Mouse (Mus musculus): ENCODE measurements around the gene Hivep3. TPM values are rescaled to one million over a fixed set of nuclear protein-coding genes. Genes with fewer than 3 reads are reported as not detected.
A peak's percentile ranks its signal among the peaks of the same experiment; 100 is the strongest.

Gene Hivep3
- polyA plus RNA-seq, 1 experiment from 2014 or later, result 16.0 TPM

GRCm38 (mm10) chr4:119721531-119721930, 12.1 kb upstream of the Hivep3 start:
- Histone ChIP-seq H3K27ac (ENCODE audit: low read depth, low read length) (no peak overlapping the region; the same call in 1 of the 2 replicates), H3K9ac (ENCODE audit: low read depth, low read length) (no peak overlapping the region), H3K4me2 (ENCODE audit: low read length) (no peak overlapping the region), H3K27me3 (replicated peaks; ENCODE audit: control insufficient read depth, insufficient read depth, low read length) (no peaks in the 10 kb centered on the region), H3K36me3 (ENCODE audit: control insufficient read depth, insufficient read depth, low read length) (no peaks in the 10 kb centered on the region), H3K4me3 (ENCODE audit: low read length) (no peak overlapping the region), H3K9me3 (ENCODE audit: control insufficient read depth, low read length) (no peaks in the 10 kb centered on the region), H3K4me1 (ENCODE audit: control insufficient read depth, insufficient read depth, low read depth, low read length) (no peaks in the 10 kb centered on the region)
- 74% methylated on average over 3 of the region's 3 CpGs for WGBS
- ATAC-seq, result no peak

- H3K27me3 ChIP-seq (replicated peaks; ENCODE audit: control insufficient read depth, insufficient read depth, low read length), result no peaks in the 10 kb centered on the region
- no peak for ATAC-seq
- 78% methylated on average over 5 of the region's 5 CpGs for WGBS
These were observed 7.5 kb upstream of the Hivep3 start for GRCm38 (mm10) chr4:119726074-119726473.

GRCm38 (mm10) chr4:119727871-119728270, 5.7 kb upstream of the Hivep3 start:
- Histone ChIP-seq H3K27ac (ENCODE audit: low read depth, low read length) (no peak overlapping the region), H3K4me3 (ENCODE audit: low read length) (no peak overlapping the region), H3K4me2 (ENCODE audit: low read length) (no peak overlapping the region), H3K9me3 (ENCODE audit: control insufficient read depth, low read length) (no peaks in the 10 kb centered on the region), H3K9ac (ENCODE audit: low read depth, low read length) (no peak overlapping the region), H3K27me3 (replicated peaks; ENCODE audit: control insufficient read depth, insufficient read depth, low read length) (no peaks in the 10 kb centered on the region), H3K36me3 (ENCODE audit: control insufficient read depth, insufficient read depth, low read length) (no peaks in the 10 kb centered on the region), H3K4me1 (ENCODE audit: control insufficient read depth, insufficient read depth, low read depth, low read length) (0 out of 2 replicates have a peak, but pooled peaks cover under 1% of the 10 kb centered on the region)
- ATAC-seq, result no peak
- 86% methylated on average over 2 of the region's 2 CpGs for WGBS

More at GRCm38 (mm10) chr4:119726074-119726473, 7.5 kb upstream of the Hivep3 start:
- no peaks in the 10 kb centered on the region for H3K36me3 ChIP-seq (ENCODE audit: control insufficient read depth, insufficient read depth, low read length)
- no peak overlapping the region for H3K4me3 ChIP-seq (ENCODE audit: low read length)
- no peak overlapping the region for H3K4me2 ChIP-seq (ENCODE audit: low read length)
- no peaks in the 10 kb centered on the region for H3K4me1 ChIP-seq (ENCODE audit: control insufficient read depth, insufficient read depth, low read depth, low read length)
- no peak overlapping the region for H3K9ac ChIP-seq (ENCODE audit: low read depth, low read length)
- no peaks in the 10 kb centered on the region for H3K9me3 ChIP-seq (ENCODE audit: control insufficient read depth, low read length)
- no peak overlapping the region for H3K27ac ChIP-seq (ENCODE audit: low read depth, low read length)

- Histone ChIP-seq H3K27me3 (replicated peaks; ENCODE audit: control insufficient read depth, insufficient read depth, low read length) (no peaks in the 10 kb centered on the region; the same call in 1 of the 2 replicates), H3K36me3 (ENCODE audit: control insufficient read depth, insufficient read depth, low read length) (no peaks in the 10 kb centered on the region), H3K9ac (ENCODE audit: low read depth, low read length) (peak overlapping the region; percentile 83), H3K4me3 (ENCODE audit: low read length) (peak overlapping the region; percentile 84), H3K27ac (ENCODE audit: low read depth, low read length) (peak overlapping the region; percentile 82), H3K4me1 (ENCODE audit: control insufficient read depth, insufficient read depth, low read depth, low read length) (peaks cover 4% of the 10 kb centered on the region; the same call in 1 of the 2 replicates), H3K9me3 (ENCODE audit: control insufficient read depth, low read length) (no peaks in the 10 kb centered on the region), H3K4me2 (ENCODE audit: low read length) (peak overlapping the region; percentile 93)
- WGBS, result under 1% methylated on average over 36 of the region's 44 CpGs
- ATAC-seq, result no peak
These were observed 358 bp downstream of the Hivep3 start for GRCm38 (mm10) chr4:119733942-119734341.

- Histone ChIP-seq H3K36me3 (ENCODE audit: control insufficient read depth, insufficient read depth, low read length) (no peaks in the 10 kb centered on the region), H3K9me3 (ENCODE audit: control insufficient read depth, low read length) (no peaks in the 10 kb centered on the region), H3K27me3 (replicated peaks; ENCODE audit: control insufficient read depth, insufficient read depth, low read length) (no peaks in the 10 kb centered on the region; the same call in 1 of the 2 replicates), H3K4me3 (ENCODE audit: low read length) (peak overlapping the region; percentile 84), H3K4me2 (ENCODE audit: low read length) (peak overlapping the region; percentile 93), H3K9ac (ENCODE audit: low read depth, low read length) (peak overlapping the region; percentile 83), H3K27ac (ENCODE audit: low read depth, low read length) (no peak overlapping the region), H3K4me1 (ENCODE audit: control insufficient read depth, insufficient read depth, low read depth, low read length) (peaks cover 4% of the 10 kb centered on the region; the same call in 1 of the 2 replicates)
- WGBS, result 21% methylated on average over 4 of the region's 4 CpGs
- no peak for ATAC-seq
These were observed 768 bp downstream of the Hivep3 start for GRCm38 (mm10) chr4:119734352-119734751.

GRCm38 (mm10) chr4:119738641-119739040, 5.1 kb downstream of the Hivep3 start:
- no peaks in the 10 kb centered on the region for H3K4me1 ChIP-seq (ENCODE audit: control insufficient read depth, insufficient read depth, low read depth, low read length)
- WGBS, result 71% methylated on average over 4 of the region's 4 CpGs
- H3K4me3 ChIP-seq (ENCODE audit: low read length), result no peak overlapping the region
- ATAC-seq, result no peak
- H3K36me3 ChIP-seq (ENCODE audit: control insufficient read depth, insufficient read depth, low read length), result no peaks in the 10 kb centered on the region
- H3K4me2 ChIP-seq (ENCODE audit: low read length), result no peak overlapping the region
- H3K9me3 ChIP-seq (ENCODE audit: control insufficient read depth, low read length), result no peaks in the 10 kb centered on the region
- no peaks in the 10 kb centered on the region; the same call in 1 of the 2 replicates for H3K27me3 ChIP-seq (replicated peaks; ENCODE audit: control insufficient read depth, insufficient read depth, low read length)
- H3K9ac ChIP-seq (ENCODE audit: low read depth, low read length), result no peak overlapping the region
- H3K27ac ChIP-seq (ENCODE audit: low read depth, low read length), result no peak overlapping the region

- Histone ChIP-seq H3K9ac (ENCODE audit: low read depth, low read length) (no peak overlapping the region), H3K27ac (ENCODE audit: low read depth, low read length) (no peak overlapping the region), H3K9me3 (ENCODE audit: control insufficient read depth, low read length) (no peaks in the 10 kb centered on the region), H3K36me3 (ENCODE audit: control insufficient read depth, insufficient read depth, low read length) (no peaks in the 10 kb centered on the region), H3K4me1 (ENCODE audit: control insufficient read depth, insufficient read depth, low read depth, low read length) (no peaks in the 10 kb centered on the region), H3K27me3 (replicated peaks; ENCODE audit: control insufficient read depth, insufficient read depth, low read length) (no peaks in the 10 kb centered on the region; the same call in 1 of the 2 replicates), H3K4me2 (ENCODE audit: low read length) (no peak overlapping the region), H3K4me3 (ENCODE audit: low read length) (no peak overlapping the region)
- ATAC-seq, result no peak
- WGBS, result 50% methylated on average over 9 of the region's 9 CpGs
These were observed 5.9 kb downstream of the Hivep3 start for GRCm38 (mm10) chr4:119739301-119740062.

GRCm38 (mm10) chr4:119748341-119748740, 14.8 kb downstream of the Hivep3 start:
- Histone ChIP-seq H3K4me1 (ENCODE audit: control insufficient read depth, insufficient read depth, low read depth, low read length) (no peaks in the 10 kb centered on the region), H3K4me3 (ENCODE audit: low read length) (no peak overlapping the region), H3K9ac (ENCODE audit: low read depth, low read length) (no peak overlapping the region), H3K27ac (ENCODE audit: low read depth, low read length) (no peak overlapping the region), H3K36me3 (ENCODE audit: control insufficient read depth, insufficient read depth, low read length) (no peaks in the 10 kb centered on the region), H3K27me3 (replicated peaks; ENCODE audit: control insufficient read depth, insufficient read depth, low read length) (no peaks in the 10 kb centered on the region), H3K9me3 (ENCODE audit: control insufficient read depth, low read length) (no peaks in the 10 kb centered on the region), H3K4me2 (ENCODE audit: low read length) (no peak overlapping the region)
- ATAC-seq, result no peak
- WGBS, result 89% methylated on average over 2 of the region's 2 CpGs

- H3K36me3 ChIP-seq (ENCODE audit: control insufficient read depth, insufficient read depth, low read length), result no peaks in the 10 kb centered on the region
- H3K9me3 ChIP-seq (ENCODE audit: control insufficient read depth, low read length), result no peaks in the 10 kb centered on the region
- no peak overlapping the region for H3K27ac ChIP-seq (ENCODE audit: low read depth, low read length)
- no peak for ATAC-seq
- no peaks in the 10 kb centered on the region for H3K27me3 ChIP-seq (replicated peaks; ENCODE audit: control insufficient read depth, insufficient read depth, low read length)
- H3K4me3 ChIP-seq (ENCODE audit: low read length), result no peak overlapping the region
- H3K4me1 ChIP-seq (ENCODE audit: control insufficient read depth, insufficient read depth, low read depth, low read length), result no peaks in the 10 kb centered on the region
- H3K9ac ChIP-seq (ENCODE audit: low read depth, low read length), result no peak overlapping the region
- 38% methylated on average over 4 of the region's 4 CpGs for WGBS
- H3K4me2 ChIP-seq (ENCODE audit: low read length), result no peak overlapping the region
These were observed 16.6 kb downstream of the Hivep3 start for GRCm38 (mm10) chr4:119750157-119750556.
